Mouse (Mus musculus) forelimb bud, embryonic 11.5 days (tissue): ENCODE results near the gene Macrod1.

Experiments used
- DNase-seq: peaks from one replicate; pipeline ENCODE4 v3.0.0-alpha.2; 2012; ENCODE audit warnings: low read depth, low spot score

Macrod1 gene

DNA sequence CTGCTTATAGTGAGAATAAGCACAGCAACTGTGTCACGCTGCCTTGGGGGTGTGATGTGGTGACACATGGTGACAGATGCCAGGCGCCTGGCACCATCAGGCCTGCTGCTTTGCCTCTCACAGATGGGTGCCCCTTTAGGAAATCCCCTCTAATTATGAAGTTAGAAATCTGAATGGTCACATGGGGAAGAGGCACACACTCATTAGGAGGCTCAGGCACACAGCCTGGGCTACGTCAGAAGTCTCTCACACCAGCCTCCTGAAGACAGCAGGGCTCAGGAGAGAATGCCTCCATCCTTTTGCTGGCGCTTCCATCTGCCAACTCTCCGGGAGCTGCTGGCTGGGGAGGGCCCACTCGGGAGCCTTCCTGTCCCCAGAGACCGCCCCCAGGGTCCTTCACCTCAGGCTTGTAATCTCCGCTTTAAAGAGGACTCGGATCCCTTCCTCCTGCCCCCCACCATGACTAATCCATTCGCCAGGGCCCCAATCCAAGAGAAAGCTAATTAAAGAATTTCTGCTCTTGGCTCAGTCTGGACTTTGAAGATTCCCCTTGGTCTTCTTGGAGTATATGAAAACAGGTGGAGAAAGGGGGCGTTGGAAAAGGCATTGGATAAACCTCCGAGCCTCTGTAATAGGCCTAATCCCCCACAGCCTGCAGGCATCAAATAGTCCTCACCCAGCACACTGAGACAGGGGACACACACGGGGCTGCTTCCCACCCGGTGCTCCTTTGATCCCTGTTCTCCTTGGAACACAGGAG is 26.6 kb downstream of the Macrod1 start:
- DNase-seq, result no peak

DNA sequence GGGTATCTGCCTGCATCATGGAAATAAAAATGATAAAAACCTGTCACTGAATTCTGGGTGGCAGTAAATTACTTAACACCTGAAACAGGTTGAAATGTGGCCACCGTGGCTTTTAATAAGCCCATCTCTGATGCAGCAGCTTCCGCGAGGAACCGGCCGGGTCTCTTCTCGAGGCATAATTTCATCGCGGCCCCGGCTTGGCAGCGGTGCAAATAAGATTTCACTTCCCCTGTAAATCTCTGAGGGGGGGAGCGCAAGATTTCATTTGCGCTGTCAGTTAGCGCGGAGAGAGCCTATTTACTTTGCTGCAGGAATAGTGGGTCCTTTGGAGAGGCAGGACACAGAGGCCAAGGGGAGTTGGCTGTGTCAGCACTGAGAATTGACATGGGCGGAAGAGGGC is 28.1 kb downstream of the Macrod1 start:
- no peak for DNase-seq

DNA sequence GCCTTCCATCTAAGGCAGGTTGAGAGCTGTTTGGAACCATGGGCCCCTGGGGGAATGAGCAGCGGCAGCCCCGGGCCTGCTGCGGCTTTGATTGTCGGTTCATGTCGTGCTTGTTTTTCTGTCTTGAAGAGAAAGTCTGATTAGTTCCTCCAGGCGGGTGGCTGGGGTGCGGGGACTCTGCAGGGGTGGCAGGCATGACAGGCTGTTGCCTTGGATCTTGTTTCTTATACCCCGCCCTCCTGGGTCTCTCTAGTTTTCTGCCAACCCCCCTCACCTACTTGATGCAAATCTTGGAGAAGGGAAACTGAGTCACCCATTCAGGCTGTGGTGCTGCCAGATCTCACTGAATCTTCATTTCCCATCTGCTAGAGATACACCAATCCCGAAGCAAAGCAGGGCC is 31.9 kb downstream of the Macrod1 start:
- no peak for DNase-seq

DNA sequence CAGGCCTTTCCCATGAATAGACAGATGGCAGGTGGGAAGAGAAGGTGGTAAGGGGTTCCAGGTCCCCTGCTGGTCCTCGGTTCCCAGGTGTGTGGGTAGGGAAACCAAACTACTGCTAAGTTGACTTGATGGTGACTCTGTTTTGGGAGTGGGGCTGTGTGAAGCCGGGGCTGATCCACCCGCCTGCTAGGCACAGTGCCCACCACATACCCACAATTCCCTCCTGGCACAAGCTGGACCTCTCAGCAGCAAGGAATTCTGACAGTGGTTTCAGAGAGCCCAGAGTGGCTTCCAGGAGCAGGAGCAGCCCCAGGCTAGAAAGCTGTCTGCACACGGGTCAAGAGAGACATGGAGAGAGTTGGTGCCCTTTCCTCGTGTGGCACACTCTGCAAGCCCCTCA is 32.4 kb downstream of the Macrod1 start:
- DNase-seq, result no peak

GRCm38 (mm10) chr19:7089842-7090251 is 33.2 kb downstream of the Macrod1 start:
- DNase-seq, result no peak

GRCm38 (mm10) chr19:7090369-7091064 is 33.9 kb downstream of the Macrod1 start:
- DNase-seq, result no peak

DNA sequence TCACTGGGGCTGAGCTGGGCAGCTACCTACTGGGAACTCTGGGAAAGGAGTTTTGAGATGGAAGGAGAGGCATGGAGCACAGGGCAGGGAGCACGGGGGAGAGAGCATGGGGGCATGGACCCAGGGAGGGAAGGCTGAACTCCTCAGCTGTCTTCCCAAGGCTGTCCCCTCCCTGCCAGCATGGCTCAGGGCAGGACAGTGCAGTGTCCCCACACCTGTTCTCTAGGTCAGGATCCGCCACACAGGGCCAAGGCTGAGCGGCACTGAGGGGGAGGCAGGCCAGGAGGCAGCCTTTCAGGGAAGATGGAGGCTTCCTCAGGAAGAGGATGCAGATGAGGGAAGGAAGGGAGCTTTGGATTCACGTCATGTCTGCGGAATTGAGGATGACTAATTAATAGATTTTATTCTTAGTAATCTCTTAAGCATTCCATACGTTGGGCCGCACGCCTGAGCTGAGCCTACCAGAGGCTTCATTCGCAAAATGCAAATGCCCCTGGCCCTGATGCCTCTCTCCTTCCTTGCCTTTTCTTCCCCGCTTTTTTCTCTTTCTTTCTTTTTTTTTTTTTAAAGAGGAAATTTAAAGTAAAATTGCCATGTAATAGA is 34.9 kb downstream of the Macrod1 start:
- no peak for DNase-seq

DNA sequence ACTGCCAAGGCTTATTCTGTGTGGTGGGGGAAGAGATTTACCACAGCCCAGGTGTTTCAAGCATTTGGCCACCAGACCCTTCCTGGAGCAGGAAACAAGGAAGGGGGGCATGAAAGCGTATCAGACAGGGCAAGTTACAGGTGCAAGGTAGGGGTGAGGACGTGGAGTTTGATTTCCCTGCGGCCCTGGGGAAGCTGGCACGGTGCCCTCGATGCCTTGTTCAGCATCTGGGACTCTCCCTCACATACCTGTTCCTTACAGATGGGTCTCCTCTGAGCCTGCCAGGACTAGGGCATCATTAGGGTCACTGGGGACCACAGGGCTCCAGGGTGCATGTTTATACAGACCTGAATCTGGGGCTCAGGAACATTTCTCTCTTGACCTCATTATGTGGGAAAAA is 36.1 kb downstream of the Macrod1 start:
- no peak for DNase-seq

DNA sequence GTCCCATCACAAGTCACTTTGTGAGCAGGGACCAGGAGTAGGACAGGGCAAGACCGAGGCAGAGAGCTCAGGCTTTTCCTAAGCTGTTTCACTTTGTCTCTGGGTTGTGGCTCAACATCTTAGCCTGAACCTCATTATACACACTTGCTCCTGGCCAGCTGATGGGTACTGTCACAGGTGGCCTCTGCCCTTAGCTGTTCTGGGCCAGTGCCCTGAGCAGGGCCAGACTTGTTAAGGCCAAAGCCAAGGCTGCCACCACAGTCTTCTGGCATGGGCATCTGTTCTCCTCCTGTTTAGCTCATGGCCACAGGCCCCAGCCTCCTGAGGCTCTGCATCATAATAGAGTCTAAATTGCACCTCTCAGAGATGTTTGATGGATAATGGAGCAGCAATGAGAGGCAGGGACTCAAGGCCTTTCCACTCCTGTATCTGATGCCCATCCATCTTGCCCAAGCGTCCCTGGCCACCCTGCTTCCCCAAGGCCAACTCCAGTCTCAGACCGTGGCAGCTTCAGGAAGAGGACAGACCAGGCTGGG is 43.1 kb downstream of the Macrod1 start:
- DNase-seq, result no peak

- DNase-seq, result no peak
Measured at GRCm38 (mm10) chr19:7102039-7102438, 45.4 kb downstream of the Macrod1 start.

DNA sequence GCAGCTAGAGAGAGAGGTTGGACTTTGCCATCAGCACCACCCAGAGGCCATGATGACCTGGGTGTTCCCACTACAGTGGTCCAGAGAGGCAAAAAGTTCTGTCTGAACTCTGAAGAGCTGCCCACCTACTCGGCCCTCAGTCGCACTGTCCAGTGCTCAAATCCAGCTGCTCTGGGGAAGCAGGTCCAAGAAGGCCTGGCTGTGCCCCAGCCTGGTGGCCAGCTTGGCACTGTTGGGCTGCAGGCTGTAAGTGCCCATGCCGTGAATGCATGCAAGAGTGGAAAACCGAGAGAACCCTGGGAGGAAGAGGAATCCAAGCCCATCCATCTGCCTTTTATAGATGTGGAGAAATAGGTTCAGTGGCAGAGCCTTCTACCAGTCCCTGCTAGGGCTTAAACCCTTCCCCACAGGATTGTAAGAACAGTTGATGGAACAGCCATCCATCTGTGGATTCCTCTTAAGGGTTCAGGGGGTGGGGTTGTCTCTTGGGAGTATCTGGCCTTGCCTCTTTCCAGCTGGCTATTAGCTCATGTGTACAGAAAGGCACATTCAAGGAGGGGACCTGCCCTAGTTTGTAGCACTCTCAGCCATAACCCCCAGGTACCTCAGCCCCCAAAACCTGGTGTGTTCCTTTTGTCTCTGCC is 46.9 kb downstream of the Macrod1 start:
- peak; percentile 49 for DNase-seq

GRCm38 (mm10) chr19:7103993-7104401 is 47.4 kb downstream of the Macrod1 start:
- DNase-seq, result peak; percentile 63

GRCm38 (mm10) chr19:7105544-7105943 is 48.9 kb downstream of the Macrod1 start, which contains the start of gene Flrt1:
Gene Flrt1, minus strand, starts transcription at chr19:7105729.
- no peak for DNase-seq

DNA sequence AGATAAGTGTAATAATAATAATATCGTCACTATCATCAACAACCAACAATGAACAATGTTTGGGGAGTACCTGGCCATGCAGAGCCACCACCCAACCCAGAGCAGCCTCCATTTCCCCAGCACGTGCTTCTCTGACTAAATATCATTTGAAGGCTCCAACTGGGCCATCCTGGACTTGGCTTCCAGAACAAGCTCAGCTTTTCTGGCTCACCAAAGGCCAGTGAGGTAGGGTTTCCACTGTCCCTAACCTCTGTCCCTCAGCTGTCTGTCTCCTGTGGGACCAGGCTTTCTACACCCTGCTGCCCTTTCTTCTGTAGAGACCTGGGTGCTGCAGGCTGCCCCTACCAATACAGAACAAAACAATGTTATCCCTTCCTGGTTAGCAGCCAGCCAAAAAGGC is 50.0 kb downstream of the Macrod1 start:
- no peak for DNase-seq

GRCm38 (mm10) chr19:7107174-7107573 is 50.6 kb downstream of the Macrod1 start:
- no peak for DNase-seq

DNA sequence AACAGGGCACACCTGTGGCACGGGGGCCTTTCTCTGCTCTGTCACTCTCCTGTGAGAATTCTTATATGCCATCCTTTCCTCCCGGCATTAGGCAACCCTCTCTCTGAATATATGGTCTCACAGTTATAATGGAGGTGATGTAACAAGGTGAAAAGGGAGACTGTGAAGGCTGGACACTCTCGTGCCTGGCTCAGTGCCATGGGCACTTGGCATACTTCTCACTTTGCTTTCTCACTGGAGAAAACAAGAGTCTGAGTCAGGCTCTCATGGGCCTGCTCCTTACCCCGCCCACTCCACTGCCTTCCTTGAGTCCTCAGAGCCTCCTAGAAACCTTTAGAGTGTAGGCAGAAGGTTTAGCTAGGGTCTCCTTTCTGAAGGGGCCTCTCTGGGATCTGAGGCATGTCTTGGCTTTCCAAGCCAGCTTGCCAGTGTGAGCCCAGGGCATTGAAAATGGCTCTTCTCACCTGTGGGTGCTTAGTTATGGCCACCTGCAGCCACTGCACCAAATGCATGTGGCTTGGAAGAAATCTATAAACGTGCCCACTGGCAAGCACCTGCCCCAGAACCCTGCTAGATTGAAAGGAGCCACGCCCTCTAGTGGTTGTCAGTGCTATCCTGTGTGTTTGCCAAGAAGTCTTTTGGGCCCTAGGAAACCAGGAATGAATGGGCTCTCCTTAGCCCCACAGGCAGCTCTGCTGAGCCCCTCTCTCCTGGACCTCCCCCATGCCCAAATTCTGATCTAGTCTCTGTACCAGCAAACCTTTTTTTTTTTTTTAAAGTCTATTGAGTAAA is 51.7 kb downstream of the Macrod1 start:
- DNase-seq, result no peak

DNA sequence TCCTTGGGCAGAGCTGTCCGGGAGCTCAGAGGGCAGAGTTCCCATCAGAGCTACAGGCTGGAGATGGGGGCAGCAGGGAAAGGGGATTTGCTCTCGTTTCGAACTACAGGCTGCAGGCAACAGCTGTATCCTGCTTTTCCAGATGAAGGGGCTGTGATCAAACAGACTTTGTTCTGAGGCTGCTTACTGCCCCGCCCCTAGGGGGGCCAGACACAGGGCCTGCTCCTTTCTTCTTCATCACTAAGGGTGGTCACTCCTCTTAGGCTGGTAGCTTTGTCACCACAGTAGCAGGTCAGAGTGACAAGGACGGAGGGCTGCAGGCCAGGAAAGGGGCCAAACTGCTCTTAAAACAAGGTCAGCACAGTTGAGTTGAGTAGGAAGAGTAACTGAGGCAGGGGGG is 53.5 kb downstream of the Macrod1 start:
- DNase-seq, result peak; percentile 39

- no peak for DNase-seq
Measured at GRCm38 (mm10) chr19:7110875-7111274, 54.3 kb downstream of the Macrod1 start.

- DNase-seq, result no peak
Measured at GRCm38 (mm10) chr19:7111309-7111708, 54.7 kb downstream of the Macrod1 start.

DNA sequence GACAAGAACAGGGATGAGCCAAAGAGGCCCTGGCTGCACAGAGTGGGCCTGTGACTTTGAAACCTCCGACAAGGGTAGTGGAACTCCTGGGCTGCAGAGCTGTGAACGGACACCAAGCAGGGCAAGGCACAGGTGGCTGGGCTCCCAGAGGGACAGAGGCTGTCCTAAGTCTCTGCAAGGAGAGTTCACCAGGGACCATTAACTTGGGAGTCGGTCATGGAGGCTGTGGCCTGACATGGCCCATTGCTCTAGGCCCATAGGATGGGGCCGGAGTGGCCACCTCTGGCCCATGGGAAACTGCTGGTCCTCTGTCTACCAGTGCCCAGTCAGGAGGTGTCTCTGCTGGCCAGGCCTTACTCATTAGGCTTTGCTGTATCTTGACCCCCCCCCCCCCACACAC is 55.1 kb downstream of the Macrod1 start:
- no peak for DNase-seq

DNA sequence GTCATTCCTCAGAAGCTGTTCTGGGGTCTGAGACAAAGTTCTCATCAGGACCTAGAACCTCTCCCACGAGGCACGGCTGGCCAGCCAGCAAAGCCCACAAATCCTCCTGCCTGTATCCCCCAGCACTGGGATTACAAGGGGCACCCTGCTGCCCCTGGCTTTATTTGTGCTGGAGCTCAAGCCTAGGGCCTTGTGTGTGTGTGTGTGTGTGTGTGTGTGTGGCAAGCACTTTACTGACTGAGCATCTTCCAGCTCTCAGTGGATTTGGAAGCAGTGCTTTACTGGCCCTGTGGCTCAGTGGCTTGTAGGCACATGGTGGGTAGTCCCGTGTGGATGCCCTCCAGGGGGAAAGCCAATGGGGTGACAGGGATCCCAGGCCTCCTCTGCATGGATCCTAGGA is 56.0 kb downstream of the Macrod1 start:
- no peak for DNase-seq
